Mouse (Mus musculus) hindbrain, postnatal 0 days (tissue): Measurements from ENCODE around the gene Wsb1. TPM values are rescaled to one million over a fixed set of nuclear protein-coding genes. Genes with fewer than 3 reads are reported as not detected.

ENCODE experiments used
- ATAC-seq: fragments of 200-750 bp; cut with Nextera tagmentation; 2 replicates; pipeline ENCODE4 v1.8.0; 2017; ENCODE audit warnings: mild to moderate bottlenecking, moderate TSS enrichment, moderate library complexity
- DNase-seq: peaks from one replicate; pipeline ENCODE4 v3.0.0-alpha.2; 2015; ENCODE audit warnings: low spot score
- H3K27ac ChIP-seq: fragments of 300-500 bp; sonication (generic); 2 replicates; pipeline ENCODE4 v1.5.1; 2014; ENCODE audit warnings: mild to moderate bottlenecking
- H3K27me3 ChIP-seq: fragments of 300-500 bp; sonication (generic); 2 replicates; pipeline ENCODE4 v1.6.1; 2014; ENCODE audit warnings: low read length, mixed read lengths; ENCODE audit not compliant: insufficient read depth
- H3K36me3 ChIP-seq: fragments of 300-500 bp; sonication (generic); 2 replicates; pipeline ENCODE4 v1.6.1; 2014; ENCODE audit warnings: low read length, mixed read lengths; ENCODE audit not compliant: insufficient read depth
- H3K4me1 ChIP-seq: fragments of 300-500 bp; sonication (generic); 2 replicates; pipeline ENCODE4 v1.6.1; 2014; ENCODE audit warnings: antibody characterized with exemption, low read length, mixed read lengths; ENCODE audit not compliant: insufficient read depth
- H3K4me2 ChIP-seq: fragments of 300-500 bp; sonication (generic); 2 replicates; pipeline ENCODE4 v1.6.1; 2014; ENCODE audit warnings: low read depth, mild to moderate bottlenecking, low read length, moderate library complexity, mixed read lengths
- H3K4me3 ChIP-seq: fragments of 300-500 bp; sonication (generic); 2 replicates; pipeline ENCODE4 v1.5.1; 2014; ENCODE audit warnings: low read length
- H3K9ac ChIP-seq: fragments of 300-500 bp; sonication (generic); replicated peaks from 2 replicates; pipeline ENCODE4 v1.6.1; 2014; ENCODE audit warnings: mild to moderate bottlenecking, low read length, moderate library complexity, mixed read lengths
- H3K9me3 ChIP-seq: fragments of 300-500 bp; sonication (generic); 2 replicates; pipeline ENCODE4 v1.6.1; 2016; ENCODE audit warnings: low read length, mixed read lengths
- CTCF ChIP-seq: IDR thresholded peaks from 2 replicates; pipeline ENCODE4 v1.5.1; 2016; ENCODE audit warnings: antibody characterized with exemption, control low read depth, low read depth
- WGBS: fragments of 180-500 bp; shearing (Covaris S2); extraction: QIAGEN DNeasy Blood & Tissue Kit; methylation state at CpG from one replicate; pipeline ENCODE4 v1.1.7; 2014; 5-methylcytosine and 5-hydroxymethylcytosine counted together
- polyA plus RNA-seq: library from polyadenylated mRNA; unstranded; fragments of >200 nt; fragmentation: Nextera tagmentation; extraction: Ambion mirVana; gene quantifications from 2 replicates; pipeline ENCODE4 v1.2.1, GENCODE M21; 2015
- total RNA-seq: library from RNA; depleted of rRNA; stranded (reverse); fragments of >200 nt; gene quantifications from 2 replicates; pipeline ENCODE4 v1.2.3, GENCODE M21; 2014; rRNA removed

Wsb1 gene
- total and polyA plus RNA-seq, 2 experiments from 2014 or later: 202 to 216 TPM

DNA sequence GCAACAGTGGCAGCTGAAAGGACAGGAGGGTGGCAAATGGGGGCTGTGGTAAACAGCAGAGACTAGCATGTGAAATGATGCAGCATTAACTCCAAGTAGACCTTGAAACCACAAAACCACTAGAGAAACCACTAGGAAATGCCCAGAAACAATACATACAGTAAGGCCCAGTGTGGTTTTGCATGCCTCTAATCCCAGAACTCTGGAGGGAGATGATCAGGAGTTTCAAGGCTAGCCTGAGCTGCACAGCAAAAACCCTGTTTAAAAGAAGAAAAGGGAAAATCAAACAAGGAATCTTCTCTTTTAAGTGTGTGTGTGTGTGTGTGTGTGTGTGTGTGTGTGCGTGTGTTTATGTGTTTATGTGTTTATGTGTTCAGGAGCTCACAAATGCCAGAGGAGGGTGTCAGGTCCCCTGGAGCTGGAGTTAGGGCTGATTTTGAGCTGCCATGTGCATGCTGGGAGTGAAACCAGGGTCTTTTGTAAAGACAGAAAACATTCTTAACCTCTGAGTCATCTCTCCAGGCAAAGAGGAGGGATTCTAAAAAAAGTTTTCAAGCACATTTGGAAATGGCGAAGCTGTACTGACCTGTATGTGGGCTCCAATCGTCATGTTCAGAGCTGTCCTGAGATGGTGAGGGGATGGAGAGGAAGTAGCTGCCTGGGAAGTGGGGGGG is 58.1 kb downstream of the Wsb1 start:
- ATAC-seq (no peak), DNase-seq (no peak)

DNA sequence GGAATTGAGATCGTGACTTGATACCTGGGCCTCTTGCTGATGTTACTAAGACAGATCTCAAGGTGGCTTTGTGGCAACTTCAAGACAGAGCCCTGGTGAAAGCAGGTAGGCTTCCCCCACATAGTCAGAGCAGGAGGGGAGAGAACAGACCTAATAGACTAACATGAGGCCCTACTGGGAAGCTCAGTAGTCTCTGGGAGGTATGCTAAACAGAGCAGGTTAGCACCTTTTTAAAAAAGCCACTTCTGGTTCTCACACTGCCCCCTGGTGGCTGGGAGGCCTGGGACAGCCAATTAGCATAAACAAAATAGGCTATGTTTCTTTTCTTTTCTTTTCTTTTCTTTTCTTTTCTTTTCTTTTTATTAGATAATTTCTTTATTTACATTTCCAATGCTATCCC is 62.3 kb downstream of the Wsb1 start:
- peak; percentile 51 for TF ChIP-seq CTCF
- Histone ChIP-seq H3K9me3 (no peaks in the 10 kb centered on the region), H3K4me1 (no peaks in the 10 kb centered on the region), H3K27me3 (no peaks in the 10 kb centered on the region), H3K4me2 (no peak overlapping the region), H3K4me3 (no peak overlapping the region), H3K36me3 (no peaks in the 10 kb centered on the region), H3K9ac (no peak overlapping the region), H3K27ac (no peak overlapping the region)
- WGBS: 94% methylated on average over 1 of the region's 1 CpGs
- DNase-seq (no peak), ATAC-seq (no peak)

More for the DNA sequence above, 58.1 kb downstream of the Wsb1 start:
- WGBS: 64% methylated on average over 3 of the region's 3 CpGs
- Histone ChIP-seq H3K27me3 (no peaks in the 10 kb centered on the region), H3K9ac (no peak overlapping the region), H3K36me3 (no peaks in the 10 kb centered on the region), H3K4me1 (no peaks in the 10 kb centered on the region; the same call in 1 of the 2 replicates), H3K4me2 (no peak overlapping the region), H3K9me3 (no peaks in the 10 kb centered on the region), H3K4me3 (no peak overlapping the region), H3K27ac (no peak overlapping the region)
- TF ChIP-seq CTCF: no peak

DNA sequence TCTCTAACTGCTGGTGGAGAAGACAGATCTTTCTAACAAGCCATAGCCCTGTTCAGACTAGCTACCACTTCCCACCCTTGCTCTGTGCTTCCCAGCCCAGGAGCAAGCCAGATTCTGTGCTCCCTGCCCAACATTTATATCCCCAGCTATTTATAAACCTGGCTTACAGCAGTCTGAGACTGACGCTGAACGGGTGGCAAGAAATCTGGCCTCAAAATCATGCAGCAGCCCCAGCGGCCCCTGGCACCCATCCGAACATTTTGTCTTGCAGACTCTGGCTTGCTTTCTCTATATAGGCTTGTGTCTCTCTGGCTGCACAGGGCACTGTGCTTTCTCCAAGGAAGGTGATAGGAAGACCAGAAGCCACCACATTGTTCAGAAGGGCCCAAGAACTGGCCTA is 63.3 kb downstream of the Wsb1 start:
- no peak overlapping the region for H3K27ac ChIP-seq
- no peaks in the 10 kb centered on the region for H3K27me3 ChIP-seq
- H3K9me3 ChIP-seq: no peaks in the 10 kb centered on the region
- H3K4me2 ChIP-seq: no peak overlapping the region
- no peaks in the 10 kb centered on the region for H3K36me3 ChIP-seq
- no peak overlapping the region for H3K4me3 ChIP-seq
- H3K4me1 ChIP-seq: no peaks in the 10 kb centered on the region
- 87% methylated on average over 4 of the region's 4 CpGs for WGBS
- no peak for DNase-seq
- ATAC-seq: no peak
- no peak for TF ChIP-seq CTCF
- no peak overlapping the region for H3K9ac ChIP-seq

DNA sequence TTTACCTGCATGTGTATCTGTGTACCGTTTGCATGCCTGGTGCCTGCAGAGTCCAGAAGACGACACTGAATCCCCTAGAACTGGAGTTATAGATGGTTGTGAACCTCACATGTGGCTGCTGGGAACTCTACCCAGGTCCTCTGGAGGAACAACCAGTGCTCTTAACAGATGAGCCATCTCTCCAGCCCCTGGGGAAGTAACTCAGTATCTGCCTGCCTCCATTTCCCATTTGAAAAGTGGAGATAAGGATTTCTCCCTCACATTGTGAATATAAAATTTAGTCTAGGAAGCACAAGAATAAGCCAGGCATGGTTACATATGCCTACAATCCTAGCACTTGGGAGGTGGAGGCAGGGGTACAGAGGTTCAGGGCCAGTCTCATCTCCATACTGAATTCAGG is 64.2 kb downstream of the Wsb1 start:
- no peaks in the 10 kb centered on the region for H3K36me3 ChIP-seq
- no peak overlapping the region for H3K4me2 ChIP-seq
- no peak overlapping the region for H3K27ac ChIP-seq
- H3K27me3 ChIP-seq: no peaks in the 10 kb centered on the region
- no peak for TF ChIP-seq CTCF
- DNase-seq: no peak
- no peaks in the 10 kb centered on the region for H3K9me3 ChIP-seq
- H3K4me3 ChIP-seq: no peak overlapping the region
- 87% methylated on average over 2 of the region's 2 CpGs for whole genome bisulfite sequencing
- no peaks in the 10 kb centered on the region for H3K4me1 ChIP-seq
- no peak for ATAC-seq
- no peak overlapping the region for H3K9ac ChIP-seq

Other genes with a start within 250 kb of the Wsb1 start
- gene Ksr1, start 108.3 kb downstream of the Wsb1 start, total RNA-seq: 48.0 and 51.3 TPM in 2 replicates
- 1.9 and 2.5 TPM in 2 replicates for gene Ksr1, start 108.3 kb downstream of the Wsb1 start, polyA plus RNA-seq
- gene Gm9964, start 42.2 kb upstream of the Wsb1 start, total RNA-seq: not detected in 2 replicates
- gene Gm9964, start 42.2 kb upstream of the Wsb1 start, polyA plus RNA-seq: not detected in 2 replicates
- gene Nf1, start 85.0 kb upstream of the Wsb1 start, total RNA-seq: 68.4 and 73.6 TPM in 2 replicates
- gene Nf1, start 85.0 kb upstream of the Wsb1 start, polyA plus RNA-seq: 7.3 and 8.7 TPM in 2 replicates
- gene Omg, start 249.4 kb upstream of the Wsb1 start, total RNA-seq: 21.0 and 27.7 TPM in 2 replicates
- gene Omg, start 249.4 kb upstream of the Wsb1 start, polyA plus RNA-seq: 33.2 and 34.8 TPM in 2 replicates